Mouse (Mus musculus) c-Kit-negative CD71-positive TER-119-positive erythroid progenitor cells, embryonic 14.5 days (primary cell): ENCODE measurements around the gene Ppp2r2d.

Source experiments
- DNase-seq: peaks from one replicate; pipeline ENCODE4 v3.0.0-alpha.2; 2013; ENCODE audit warnings: low read depth, low spot score

The Ppp2r2d gene

GRCm38 (mm10) chr7:138923756-138924425, 78.0 kb downstream of the Ppp2r2d start:
- DNase-seq: no peak

DNA sequence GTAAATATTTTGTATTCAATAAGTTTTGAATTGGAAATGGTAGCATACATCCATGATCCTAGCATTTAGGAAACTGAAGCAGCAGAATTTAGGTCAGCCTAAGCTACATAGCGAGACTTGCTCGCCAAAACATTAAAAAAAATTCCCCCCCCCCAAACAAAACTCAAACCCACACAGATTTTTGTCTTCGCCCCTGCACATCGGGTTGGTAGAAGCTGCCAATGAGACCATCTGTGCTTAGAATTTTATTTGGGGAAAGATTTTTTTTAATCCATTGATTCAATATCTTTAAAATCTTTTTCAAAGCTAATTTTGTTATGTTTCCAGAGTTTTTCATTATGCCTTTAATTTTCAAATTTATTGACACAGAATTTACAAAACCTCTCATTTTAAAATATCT, 82.6 kb downstream of the Ppp2r2d start:
- DNase-seq: no peak
